Mouse (Mus musculus) CH12F3 (cell line): ENCODE measurements around the gene Zfp366.

Experiments used
- in situ Hi-C: fragments of 300-500 bp; cut with MboI; formaldehyde crosslinking; loops from 2 replicates; pipeline ENCODE4 v1.14.3; 2020; ENCODE audit warnings: low sequenced_read_pairs

Gene Zfp366

DNA sequence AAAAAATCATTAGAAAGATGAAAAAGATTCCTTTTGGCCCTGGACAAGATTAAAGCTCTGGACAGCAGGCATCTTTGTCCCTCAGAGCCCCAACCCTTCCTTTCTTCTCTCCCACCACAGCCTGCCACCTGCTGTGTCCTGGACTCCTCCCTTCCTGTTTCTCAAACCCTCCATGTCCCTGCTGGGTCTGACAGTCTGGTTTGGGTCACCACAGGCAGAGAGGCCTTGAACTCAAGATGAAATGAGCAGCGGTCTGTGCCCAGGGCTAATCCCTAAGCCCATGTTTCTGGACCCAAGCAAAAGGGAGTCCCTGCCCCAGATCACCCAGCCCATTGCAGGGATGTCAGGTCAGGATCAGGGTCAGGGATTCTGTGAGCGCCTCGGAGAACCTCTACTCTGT lies 60.3 kb downstream of the Zfp366 start:
- in situ Hi-C loops, result no loop called here

DNA sequence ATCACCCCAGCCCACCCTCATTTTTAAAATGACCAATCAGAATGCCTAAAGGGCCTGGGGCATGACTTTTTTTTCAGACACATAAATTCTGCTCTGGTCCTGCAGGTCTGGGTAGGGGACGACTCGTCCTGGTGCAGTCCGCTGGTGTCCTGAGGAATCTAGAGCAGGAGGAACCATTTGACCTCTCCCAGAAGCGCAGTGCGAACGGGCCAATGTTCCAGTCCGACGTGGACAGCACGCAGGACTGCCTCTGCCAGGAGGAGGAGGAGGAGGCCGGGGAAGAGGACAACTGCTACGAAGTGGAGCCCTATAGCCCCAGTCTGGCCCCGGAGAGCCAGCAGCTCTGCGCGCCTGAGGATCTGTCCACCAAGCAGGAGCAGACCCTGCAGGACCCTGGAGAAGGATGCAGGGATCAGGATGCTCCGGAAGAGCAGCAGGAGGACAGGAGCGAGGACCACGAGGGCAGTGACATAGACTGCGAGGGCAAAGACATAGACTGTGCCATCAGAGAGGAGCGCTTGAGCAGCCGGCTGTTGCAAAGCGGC lies 61.4 kb downstream of the Zfp366 start:
- in situ Hi-C loops, result no loop called here

DNA sequence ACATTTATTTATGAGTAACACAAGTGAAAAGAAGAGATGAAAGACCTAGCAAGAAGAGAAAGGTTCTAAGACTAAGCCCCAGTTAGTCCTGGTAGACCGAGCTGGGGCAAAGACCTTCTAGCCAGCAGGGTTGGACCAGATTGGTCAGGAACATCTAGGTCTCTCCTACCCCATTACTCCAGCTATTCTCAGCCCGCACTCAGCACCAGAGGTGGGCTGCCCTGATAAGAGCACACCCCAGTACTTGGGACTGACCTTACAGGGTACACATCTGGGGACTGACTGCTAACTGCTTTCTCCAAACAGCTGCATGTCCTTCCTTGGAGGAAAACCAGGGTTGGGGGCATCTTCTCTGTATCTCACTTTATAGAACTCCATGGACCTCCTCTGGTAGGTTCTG lies 66.2 kb downstream of the Zfp366 start:
- in situ Hi-C loops, result no loop called here

DNA sequence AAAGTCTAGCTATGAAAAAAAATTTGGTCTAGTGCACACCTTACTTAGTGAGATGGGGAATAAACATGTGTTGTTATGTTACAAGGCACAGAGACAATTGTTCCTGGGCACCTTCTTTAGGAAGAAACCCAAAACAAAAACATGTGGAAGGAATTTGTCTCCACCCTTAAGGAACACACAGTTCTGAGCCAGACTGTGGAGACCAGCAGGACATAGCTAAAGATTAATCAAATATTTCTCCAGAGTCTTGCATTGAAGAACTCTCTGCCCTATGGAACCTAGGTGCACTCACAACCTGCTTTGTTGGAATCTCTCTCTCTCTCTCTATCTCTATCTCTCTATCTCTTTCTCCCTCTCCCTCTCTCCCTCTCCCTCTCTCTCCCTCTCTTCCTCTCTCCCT lies 69.6 kb downstream of the Zfp366 start:
- in situ Hi-C loops, result no loop called here

DNA sequence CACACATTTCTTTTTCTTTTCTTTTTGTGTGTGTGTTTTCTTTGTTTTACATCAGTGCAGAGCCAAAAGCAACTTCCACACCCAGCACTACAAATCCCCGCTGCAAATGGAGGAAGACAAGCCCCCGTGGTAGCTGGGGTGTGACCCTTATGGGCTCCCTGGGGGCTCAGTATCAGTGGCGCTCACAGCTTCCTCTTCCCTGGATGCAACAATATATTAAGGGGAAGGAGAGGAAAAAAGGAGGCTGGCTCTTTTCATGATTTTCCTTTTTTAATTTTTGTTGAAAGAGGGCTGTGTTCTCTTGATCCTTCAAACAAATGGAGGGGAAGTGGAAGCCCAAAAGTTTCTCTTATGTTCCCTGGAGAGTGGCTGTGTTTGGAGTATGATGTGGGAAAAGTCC lies 70.2 kb downstream of the Zfp366 start:
- in situ Hi-C loops, result no loop called here

DNA sequence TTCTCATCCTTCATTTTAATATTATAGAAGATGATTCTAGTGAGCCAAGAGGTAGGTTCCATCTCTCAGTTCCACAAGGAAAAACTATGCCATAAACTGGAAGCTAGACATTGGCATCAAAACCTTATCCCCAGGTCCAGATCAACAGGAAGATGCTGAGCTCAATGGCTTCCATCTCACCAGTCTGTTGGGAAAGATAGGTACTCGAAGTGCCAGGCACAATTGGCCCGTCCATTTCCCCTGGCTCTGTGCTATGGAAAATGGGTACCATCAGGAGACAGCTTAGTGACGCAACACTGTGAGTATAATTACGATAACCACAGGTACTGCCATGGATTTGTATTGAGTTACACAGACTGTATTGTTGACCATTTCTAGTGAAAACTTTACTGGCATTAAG lies 72.3 kb downstream of the Zfp366 start:
- in situ Hi-C loops, result no loop called here

DNA sequence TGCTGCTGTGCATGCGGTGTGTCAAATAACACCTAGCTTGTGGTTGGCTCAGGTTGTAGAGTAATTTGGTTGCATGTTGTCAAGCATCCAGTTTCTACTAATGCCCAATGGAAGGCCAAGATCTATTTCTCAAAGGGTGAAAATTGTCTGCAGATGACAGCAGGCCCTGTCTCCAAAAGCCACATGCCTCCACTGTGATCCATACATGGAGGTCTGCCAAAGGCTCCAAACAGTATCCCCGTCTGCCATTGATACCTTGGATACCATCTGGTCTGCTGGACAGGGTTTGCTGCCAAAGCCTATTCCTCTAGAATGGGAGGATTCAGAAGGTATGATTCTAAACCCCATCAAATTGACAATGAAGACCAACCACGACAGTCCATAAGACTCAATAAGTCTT lies 74.1 kb downstream of the Zfp366 start:
- in situ Hi-C loops, result no loop called here

DNA sequence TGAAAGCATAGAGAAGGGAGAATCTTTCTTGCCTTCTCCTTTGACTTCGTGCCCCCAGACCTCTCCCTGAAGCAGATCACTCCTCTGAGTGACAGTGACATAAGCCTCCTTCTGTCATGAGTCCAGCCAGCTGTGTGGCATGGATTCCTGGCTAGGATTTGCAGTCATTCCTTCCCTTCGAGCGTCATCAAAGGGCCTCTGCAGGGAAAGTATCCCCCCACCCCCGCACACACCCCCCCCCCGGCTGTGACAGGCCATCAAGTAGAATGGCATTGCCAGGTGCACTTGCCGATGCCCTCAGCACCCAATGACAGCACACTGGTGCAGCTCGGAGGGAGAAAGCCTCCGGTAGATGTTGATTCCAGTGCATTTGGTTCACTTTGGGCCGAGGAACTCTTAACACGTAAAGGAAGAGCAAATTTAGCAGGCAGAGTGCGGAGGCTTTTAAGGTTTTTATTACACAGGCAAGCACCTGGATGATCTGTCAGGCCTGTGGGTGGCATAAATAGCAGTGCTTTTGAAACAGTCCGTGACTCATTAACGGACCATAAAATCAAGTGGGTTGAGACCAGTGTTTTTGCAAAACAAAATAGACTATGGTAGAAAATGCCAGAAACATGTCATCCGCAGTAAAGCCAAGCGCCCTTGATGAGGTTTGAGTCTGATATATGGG lies 75.0 kb downstream of the Zfp366 start:
- in situ Hi-C loops, result no loop called here

DNA sequence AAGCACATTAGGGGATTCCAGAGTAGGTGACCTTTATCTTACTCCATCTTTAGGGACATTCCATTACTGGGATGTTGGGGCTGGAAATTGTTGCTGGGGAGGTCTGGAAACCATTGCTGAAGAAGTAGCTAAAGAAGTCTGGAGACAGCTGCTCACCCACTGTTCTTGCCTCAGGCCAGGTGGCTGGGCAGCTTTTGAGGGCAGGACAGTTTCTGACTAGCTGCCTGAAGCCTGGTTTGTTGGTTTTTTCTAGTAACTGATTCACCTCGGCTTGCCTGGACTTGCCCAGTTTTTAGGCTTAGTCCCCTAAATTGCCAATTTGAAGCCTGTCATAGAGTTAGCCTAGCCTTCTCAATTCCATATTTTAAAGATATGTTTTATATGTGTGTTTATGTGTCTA lies 77.8 kb downstream of the Zfp366 start:
- in situ Hi-C loops, result no loop called here

DNA sequence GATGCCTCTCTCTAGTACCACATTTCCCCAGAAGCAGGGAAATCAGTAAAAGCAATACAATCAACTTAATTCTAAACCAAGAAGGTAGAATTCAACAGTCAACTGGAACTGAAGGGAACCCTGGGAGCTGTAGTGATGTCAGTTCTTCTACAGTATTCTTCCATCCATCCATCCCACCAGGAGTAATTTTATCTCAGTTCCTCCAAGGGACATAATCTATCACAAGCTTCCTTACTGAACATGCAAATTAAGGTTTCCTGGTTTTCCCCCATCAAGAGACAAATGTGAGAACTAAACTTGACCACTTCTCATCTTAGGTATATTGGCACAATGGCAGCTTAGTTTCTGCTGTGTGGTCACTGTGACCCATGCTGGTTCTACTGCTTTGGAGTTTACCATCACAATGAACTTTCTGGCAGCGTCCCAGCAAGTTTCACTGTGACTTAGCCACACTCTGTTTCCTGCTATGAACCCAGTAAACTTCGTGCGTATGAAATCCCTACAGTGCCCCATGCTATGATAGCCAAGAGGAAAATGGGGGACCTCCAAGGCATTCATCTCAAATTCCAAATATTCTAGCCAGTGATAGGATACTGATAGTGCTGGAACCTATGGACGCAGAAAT lies 78.6 kb downstream of the Zfp366 start:
- in situ Hi-C loops, result no loop called here

DNA sequence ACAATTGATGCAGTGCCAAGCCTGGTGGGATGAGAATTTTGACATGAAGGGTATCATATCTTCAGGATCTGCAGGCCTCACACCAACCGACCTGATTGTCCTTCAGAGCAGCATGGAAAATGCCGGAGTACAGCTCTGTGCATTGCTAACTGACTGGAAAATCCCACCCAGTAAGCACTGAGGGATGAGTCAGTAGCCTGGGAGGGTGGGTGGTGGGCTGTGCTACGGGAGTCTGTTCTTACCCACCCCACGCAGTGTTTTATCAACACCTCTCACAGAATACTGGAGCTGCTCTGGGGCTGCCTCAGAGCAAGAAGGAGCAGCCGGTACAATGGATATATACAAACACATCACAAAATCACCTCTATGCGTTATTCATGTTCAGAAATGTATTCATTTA lies 79.9 kb downstream of the Zfp366 start:
- in situ Hi-C loops, result no loop called here

DNA sequence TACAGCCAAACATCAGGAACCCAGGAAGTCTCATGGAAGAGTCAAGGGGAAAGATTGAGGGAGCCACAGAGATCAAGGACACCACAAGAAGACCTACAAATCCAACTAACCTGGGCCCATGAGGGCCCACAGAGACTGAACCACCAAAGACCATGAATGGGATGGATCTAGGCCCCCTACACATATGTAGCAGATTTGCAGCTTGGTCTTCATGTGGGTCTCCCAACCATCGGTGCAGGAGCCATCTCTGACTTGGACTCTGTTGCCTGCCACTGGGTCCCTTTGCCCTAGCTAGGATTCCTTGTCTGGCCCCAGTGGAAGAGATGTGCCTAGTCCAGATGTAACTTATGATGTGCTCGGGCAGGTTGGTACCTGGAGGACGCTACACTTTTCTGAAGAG lies 87.4 kb downstream of the Zfp366 start:
- in situ Hi-C loops, result no loop called here

DNA sequence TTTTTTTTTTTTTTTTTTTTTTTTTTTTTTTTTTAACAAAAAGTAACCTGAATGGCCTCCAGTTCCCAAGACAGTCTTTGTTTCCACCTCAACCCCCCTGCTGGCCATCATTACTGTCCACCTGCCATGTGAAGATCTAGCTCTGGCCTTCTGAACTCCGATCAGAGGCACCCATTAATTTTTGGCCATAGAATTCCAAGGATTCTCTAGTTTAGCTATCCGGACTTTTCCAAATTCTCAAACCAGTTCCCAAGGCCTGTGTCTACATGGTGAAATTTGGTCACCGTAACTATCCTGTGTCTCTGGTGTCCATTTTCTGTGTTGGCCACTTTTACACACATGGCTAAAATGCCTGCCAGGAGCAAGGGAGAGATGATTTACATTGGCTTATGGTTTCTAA lies 92.9 kb downstream of the Zfp366 start:
- in situ Hi-C loops, result no loop called here

DNA sequence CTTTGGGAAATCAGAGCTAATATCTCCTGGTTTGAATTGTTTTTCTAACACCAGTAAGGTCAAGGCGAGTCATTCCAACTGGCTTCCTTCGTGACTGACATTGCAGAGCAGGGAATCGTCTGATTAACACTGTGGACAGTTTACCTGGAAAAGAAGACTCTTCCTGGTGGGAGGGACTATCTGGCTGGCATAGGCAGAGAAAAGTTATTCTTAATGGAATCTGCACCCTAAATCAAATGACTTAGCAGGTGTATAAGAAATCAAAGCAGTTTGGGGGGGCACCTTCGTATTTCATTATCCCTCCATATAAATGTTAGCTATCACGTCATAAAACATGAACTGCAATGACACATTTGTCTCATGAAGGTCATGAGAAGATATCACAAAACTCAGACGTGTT lies 93.9 kb downstream of the Zfp366 start:
- in situ Hi-C loops, result no loop called here

DNA sequence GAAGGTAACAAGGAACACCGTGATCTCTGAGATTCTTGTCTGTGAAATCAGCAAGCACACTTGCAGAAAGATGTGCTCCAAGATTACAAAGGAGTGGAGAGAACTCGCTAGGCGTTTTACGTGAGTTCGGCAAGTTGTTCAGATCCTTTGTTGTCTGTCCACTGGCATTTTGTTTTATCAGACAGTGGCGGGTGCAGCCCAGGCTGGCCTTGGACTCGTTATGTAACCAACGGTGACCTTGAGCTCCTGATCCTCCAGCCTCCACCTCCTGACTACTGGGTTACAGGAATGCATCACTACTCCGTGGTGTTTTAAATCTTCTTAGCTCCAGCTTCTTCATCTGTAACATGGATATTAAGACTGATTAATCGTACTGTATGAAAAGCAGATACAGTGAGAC lies 94.7 kb downstream of the Zfp366 start:
- in situ Hi-C loops, result no loop called here

DNA sequence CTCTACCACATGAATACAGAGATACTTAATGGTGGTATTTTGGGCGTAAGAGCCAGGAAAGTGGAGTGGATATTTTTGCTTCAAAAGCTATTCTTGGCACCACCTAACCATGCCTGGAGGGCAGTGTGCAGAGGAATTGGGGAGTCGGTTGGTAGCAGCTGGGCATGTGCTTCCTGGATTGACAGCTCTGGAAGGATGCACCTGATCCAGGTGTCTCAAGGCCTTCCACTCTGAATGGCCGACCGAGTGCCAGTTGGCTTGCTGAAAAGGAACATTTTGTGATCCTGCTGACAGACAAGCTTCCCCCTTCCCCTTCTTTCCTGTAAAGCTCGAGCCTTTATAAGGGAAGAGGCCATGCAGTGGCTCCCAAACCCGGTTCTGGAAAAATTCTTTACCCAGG lies 98.3 kb downstream of the Zfp366 start:
- in situ Hi-C loops, result no loop called here

DNA sequence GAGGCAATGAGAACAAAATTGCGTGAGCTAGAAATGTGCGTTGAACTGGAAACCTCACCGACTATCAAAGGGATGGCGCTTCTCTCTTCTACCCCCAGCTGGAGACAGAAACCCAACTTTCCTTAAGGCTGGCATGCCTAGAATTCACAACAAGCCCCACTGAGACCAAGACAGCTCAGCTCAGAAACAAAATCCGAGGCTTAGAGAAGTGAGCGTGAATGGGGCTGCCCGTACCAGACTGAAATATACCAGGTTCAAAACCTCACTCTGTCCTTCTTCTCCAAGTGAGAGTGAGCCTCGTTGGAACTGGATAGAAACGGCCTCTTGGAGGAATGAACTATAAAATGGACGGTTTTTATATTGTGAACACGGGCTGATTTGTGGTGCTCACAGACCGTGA lies 99.3 kb downstream of the Zfp366 start:
- in situ Hi-C loops, result no loop called here

DNA sequence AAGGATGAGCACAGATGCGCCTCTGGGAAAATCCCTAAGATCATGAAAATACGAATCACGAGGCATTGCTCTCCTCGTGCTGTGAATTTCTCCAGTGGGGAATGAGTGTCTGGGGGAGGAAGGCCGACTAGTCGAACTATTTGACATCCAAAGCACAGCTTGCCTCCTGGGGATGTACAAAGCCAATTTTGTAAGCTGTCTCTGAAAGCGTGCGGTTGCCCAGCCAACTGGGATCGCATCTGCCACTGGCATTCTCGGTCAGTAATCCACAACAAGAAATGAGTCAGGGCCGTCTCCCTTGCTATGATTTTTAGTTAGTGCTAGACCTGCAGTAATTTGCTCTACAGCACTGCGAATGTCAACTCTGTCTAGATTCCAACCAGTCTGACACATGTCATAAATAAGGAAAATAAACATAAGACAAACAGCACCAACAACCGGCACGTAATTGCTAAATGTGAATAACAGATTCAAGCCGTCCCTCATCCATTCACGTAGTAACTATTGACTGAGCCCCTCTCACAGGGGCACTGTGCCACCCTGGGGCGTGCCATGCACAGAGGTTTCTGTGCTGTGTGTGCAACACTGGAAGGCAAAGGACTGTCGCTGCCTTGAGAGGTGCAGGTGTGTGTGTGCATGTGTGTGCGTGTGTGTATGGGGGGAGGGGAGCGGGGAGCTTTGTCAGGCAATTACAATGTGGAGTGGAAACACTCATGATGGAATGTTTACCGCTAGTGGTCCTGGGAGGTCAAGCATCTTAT lies 100.0 kb downstream of the Zfp366 start:
- in situ Hi-C loops, result no loop called here

DNA sequence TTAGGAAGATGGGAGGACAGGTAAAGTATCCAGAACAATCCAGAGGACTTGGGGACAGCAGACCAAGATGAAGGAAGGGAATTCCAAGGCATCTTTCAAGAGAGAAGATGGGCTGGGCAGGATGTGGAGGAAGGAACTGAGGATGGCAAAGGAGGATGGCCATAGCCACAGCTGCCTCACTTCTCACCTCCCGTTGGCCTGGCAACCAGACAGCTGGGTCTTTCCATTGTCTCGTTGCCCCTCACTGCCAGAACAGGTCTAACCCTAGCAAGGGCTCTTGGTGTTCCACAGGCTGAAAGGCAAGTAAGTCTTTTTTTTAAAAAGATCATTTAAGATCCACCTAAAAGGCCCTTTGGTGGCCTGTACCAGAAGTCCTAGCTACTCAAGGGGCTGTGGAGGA lies 100.6 kb downstream of the Zfp366 start:
- in situ Hi-C loops, result no loop called here

DNA sequence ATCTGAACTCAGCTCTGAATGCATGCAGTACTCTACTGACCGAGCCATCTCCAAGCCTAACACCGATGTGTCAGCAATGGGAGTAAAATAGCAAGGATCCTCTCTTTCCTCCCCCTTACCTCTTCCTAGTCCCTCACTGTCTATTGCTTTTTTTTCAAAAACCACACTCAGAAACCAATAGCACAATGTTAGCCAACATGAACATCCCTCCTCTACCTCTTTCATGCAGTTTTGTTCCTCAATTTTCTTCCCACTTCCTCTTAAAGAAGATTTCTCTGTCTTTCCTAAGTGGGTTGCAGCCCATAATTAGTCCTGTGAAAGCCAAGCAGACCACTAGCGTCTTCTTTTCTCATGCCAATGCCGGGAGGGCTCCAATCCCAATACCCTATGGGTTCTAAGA lies 102.6 kb downstream of the Zfp366 start:
- in situ Hi-C loops, result no loop called here

DNA sequence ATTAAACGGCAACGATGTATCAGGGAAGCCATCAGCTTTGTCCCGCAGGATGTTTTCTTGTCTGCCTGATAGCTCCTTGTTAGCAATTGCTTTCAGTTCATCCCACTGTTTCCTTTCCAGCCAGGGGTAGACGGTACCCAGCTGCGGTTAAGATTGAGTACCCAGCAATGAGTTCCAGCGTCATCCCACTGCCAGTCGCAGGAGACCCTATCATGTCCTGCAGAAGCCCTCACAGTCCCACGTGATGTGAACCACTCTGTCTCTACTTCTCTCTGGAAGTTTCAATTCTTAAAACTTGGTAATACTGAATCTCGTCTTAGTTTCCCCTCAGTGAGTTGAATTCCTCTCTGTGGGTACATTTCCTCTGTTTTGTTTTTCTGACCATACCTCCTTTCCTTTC lies 103.2 kb downstream of the Zfp366 start:
- in situ Hi-C loops, result no loop called here

DNA sequence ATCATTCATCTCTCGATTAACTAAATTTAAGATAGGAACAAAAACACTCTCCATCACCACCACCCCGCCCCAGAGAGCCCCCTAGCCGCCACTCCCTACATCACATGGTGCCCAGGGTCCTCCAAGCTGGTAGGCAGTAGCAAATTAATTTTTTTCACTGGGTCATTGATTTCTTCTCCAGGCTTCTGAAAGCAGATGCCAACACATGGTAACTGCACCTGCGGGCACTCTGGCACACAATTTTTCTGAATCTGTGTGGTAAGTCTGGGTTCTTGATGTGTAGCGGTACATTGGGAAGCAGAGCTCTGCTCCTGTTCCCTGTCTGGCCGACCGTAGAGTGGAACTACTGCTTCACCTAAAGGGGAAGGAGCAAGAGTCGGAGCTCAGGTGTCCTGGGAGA lies 106.1 kb downstream of the Zfp366 start:
- in situ Hi-C loops, result no loop called here
